Mouse (Mus musculus): ENCODE data around the gene Gm49384. TPM values are rescaled to one million over a fixed set of nuclear protein-coding genes. Genes with fewer than 3 reads are reported as not detected.

The Gm49384 gene
- polyA plus RNA-seq, 1 experiment from 2014 or later: 30.5 TPM

Small RNA genes within 50 kb of the gene (microRNA-seq; reads per million reads assigned to microRNA genes)
- gene Gm47287: not detected
- 0.56 reads per million for gene Gm47295

Other genes with a start within 250 kb of the Gm49384 start
- 1,555 and 1,613 TPM in 2 replicates for gene Rps29, start 45.1 kb downstream of the Gm49384 start, polyA plus RNA-seq (2015; fragmentation: Nextera tagmentation; extraction: Ambion mirVana)
- gene Lrr1, start 35.5 kb downstream of the Gm49384 start, polyA plus RNA-seq (2015; fragmentation: Nextera tagmentation; extraction: Ambion mirVana): 27.9 and 29.1 TPM in 2 replicates
- 509 and 512 TPM in 2 replicates for gene Rpl36al, start 20.2 kb downstream of the Gm49384 start, polyA plus RNA-seq (2015; fragmentation: Nextera tagmentation; extraction: Ambion mirVana)
- 56.7 and 58.2 TPM in 2 replicates for gene Mgat2, start 20.1 kb downstream of the Gm49384 start, polyA plus RNA-seq (2015; fragmentation: Nextera tagmentation; extraction: Ambion mirVana)
- 35.0 and 35.5 TPM in 2 replicates for gene Gm49383, start 7.2 kb downstream of the Gm49384 start, polyA plus RNA-seq (2015; fragmentation: Nextera tagmentation; extraction: Ambion mirVana)
- 10.3 and 10.5 TPM in 2 replicates for gene Dnaaf2, start 5.8 kb downstream of the Gm49384 start, polyA plus RNA-seq (2015; fragmentation: Nextera tagmentation; extraction: Ambion mirVana)
- gene Pole2, start 23.9 kb upstream of the Gm49384 start, polyA plus RNA-seq (2015; fragmentation: Nextera tagmentation; extraction: Ambion mirVana): 33.5 and 36.3 TPM in 2 replicates
- 5.9 and 6.8 TPM in 2 replicates for gene Klhdc1, start 36.9 kb upstream of the Gm49384 start, polyA plus RNA-seq (2015; fragmentation: Nextera tagmentation; extraction: Ambion mirVana)
- 124 and 131 TPM in 2 replicates for gene Klhdc2, start 92.4 kb upstream of the Gm49384 start, polyA plus RNA-seq (2015; fragmentation: Nextera tagmentation; extraction: Ambion mirVana)
- gene Nemf, start 152.9 kb upstream of the Gm49384 start, polyA plus RNA-seq (2015; fragmentation: Nextera tagmentation; extraction: Ambion mirVana): 76.9 and 84.2 TPM in 2 replicates
- gene Arf6, start 167.9 kb upstream of the Gm49384 start, polyA plus RNA-seq (2015; fragmentation: Nextera tagmentation; extraction: Ambion mirVana): 50.6 and 54.5 TPM in 2 replicates
- 1.8 and 1.9 TPM in 2 replicates for gene Gm9887, start 168.2 kb upstream of the Gm49384 start, polyA plus RNA-seq (2015; fragmentation: Nextera tagmentation; extraction: Ambion mirVana)

Data from lung, embryonic 15.5 days (tissue).